Mouse (Mus musculus) lung, postnatal 36 days (tissue): Measurements from ENCODE around the gene Btg1-ps2.
"Not testable (repeated sequence)": the region's sequence is repeated elsewhere in the genome, so short reads cannot be mapped to it uniquely, and the experiment has no call there.

ENCODE experiments used
- DNase-seq: peaks from one replicate; pipeline ENCODE4 v3.0.0; 2022; ENCODE audit warnings: mixed read lengths

Gene Btg1-ps2

DNA sequence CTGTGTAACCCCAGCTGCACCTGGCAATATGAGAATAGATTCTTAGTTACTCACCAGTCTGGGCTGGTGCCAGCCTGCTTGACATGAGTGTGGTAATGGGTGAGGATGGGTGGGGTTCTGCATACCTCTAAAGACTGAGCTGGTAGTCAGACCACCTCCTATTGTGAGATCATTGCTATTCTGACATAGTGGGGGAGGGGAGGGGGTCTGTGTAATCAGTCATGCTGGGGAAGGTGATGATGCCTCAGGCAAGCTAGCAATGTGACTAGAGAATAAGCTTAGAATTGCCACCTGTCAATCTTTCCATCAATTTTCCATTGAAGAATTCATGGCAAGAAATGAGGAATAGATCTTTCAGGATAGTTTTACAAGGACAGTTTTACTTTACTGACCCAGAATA is at the start of gene Btg1-ps2:
Gene Btg1-ps2, minus strand, starts transcription at position 101 of the 400 bp plus-strand sequence.
- not testable (repeated sequence) for DNase-seq

GRCm38 (mm10) chrX:38085041-38085440 is 42.1 kb upstream of the Btg1-ps2 start, which contains the start of gene Rhox11:
Gene Rhox11, minus strand, starts transcription at chrX:38085141.
- no peak for DNase-seq

DNA sequence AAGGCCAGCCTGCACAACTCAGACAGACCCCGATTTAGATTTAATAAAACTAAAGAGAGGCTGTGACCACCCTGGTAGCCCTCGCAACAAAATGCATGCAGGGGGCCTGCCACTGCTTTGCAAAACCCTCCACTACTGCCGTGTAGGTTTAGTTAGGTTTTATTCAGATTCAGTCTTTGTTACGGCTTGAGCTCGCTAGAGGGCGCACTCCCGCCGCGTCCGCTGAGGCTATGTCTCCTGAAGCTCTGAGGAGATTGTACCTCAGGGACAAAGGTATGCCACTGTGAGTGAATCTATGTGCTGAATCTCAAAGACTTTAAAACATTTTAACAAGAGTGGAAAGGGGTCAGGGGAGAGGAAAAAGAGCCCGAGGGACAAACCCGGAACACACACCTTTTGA is 41.3 kb upstream of the Btg1-ps2 start:
- DNase-seq: peak; percentile 38

DNA sequence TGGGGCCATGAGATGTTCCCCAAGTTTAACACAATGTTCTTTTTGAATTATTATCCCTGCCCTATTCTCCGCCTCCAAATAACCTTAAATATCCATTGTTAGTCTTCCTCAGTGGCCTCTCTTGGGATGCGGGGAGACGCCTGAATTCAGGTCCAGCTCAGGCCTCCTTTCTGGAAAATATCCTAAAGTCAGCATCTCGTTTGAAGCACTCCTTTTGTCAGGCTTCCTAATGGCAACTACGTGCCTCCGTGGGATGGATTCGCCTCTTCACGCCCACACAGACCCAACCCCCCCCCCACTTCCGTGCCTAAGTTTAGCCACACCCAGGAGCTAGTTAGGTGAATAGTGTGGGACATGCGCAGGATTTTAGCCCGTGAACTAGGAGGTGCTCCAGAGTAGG is 23.3 kb upstream of the Btg1-ps2 start, which contains the start of gene Rhox10:
Gene Rhox10, plus strand, starts transcription at position 301 of the 400 bp plus-strand sequence.
- no peak for DNase-seq

DNA sequence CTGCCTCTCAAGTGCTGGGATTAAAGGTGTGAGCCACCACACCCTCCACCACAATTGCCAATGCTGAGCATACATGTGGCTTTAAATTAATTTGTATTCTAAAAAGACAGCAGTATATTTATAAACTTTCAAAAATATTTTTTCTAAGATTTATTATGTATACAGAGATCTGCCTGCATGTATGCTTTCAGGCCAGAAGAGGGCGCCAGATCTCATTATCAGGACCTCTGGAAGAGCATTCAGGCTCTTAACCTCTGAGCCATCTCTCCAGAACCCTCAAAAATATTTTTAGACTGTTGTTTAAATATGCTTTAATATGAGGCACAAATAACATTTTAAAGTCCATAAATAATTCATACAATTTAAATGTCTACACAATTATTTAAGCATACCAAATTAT is 18.6 kb upstream of the Btg1-ps2 start:
- peak; percentile 8 for DNase-seq

GRCm38 (mm10) chrX:38039666-38040065 is 3.2 kb downstream of the Btg1-ps2 start:
- DNase-seq: no peak

DNA sequence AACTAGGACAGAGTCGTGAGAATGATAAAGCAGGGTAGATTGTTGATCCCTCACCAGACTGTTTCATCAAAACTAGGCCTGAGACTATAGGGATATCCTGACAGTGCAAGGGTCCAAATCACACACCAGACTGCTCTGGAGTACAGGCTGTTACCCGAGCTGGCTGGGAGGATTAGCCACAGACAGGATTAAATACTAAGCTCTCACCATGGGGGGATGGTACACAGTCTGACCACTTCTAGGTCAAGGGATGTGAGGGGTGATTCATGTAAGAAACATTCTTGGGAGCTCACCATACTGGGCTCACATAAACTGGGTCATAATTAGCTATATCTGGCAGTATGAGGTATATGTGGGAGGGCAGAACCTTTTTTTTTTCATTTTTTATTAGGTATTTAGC is 9.1 kb downstream of the Btg1-ps2 start:
- no peak for DNase-seq

DNA sequence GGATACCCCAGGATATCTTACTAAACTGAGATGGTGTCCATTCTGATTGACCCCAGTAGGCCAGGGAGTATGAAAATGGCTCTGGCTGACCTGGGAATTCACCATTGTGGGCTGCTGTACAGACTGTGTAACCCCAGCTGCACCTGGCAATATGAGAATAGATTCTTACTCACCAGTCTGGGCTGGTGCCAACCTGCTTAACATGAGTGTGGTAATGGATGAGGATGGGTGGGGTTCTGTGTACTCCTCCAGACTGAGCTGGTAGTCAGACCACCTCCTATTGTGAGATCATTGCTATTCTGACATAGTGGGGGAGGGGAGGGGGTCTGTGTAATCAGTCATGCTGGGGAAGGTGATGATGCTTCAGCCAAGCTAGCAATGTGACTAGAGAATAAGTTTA is 24.3 kb downstream of the Btg1-ps2 start, which contains the start of gene Btg1-ps1:
Gene Btg1-ps1, minus strand, starts transcription at position 219 of the 400 bp plus-strand sequence.
- DNase-seq: not testable (repeated sequence)

DNA sequence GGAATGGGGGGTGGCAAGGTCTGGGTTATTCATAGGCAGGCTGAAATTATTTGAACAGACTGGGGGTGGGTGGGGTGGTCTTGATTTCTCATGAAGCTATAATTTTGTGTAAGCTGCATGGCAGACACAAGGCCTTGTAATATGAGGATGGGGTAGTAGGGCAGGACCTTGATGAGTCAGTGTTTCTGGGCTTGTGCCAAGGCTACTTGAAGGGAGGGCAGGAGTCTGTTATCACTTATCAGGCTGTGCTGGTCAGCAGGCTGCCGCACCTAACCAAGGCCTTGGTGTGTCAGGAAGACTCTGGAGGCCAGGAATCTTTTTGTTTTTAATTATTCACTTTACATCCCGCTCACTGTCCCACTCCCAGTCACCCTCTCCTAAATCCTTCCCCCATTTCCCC is 34.2 kb downstream of the Btg1-ps2 start:
- DNase-seq: no peak
